Mouse (Mus musculus): ENCODE measurements around the gene Adgb. TPM values are rescaled to one million over a fixed set of nuclear protein-coding genes. Genes with fewer than 3 reads are reported as not detected.

Adgb gene
- polyA plus RNA-seq, 1 experiment from 2014 or later: 0.07 TPM

DNA sequence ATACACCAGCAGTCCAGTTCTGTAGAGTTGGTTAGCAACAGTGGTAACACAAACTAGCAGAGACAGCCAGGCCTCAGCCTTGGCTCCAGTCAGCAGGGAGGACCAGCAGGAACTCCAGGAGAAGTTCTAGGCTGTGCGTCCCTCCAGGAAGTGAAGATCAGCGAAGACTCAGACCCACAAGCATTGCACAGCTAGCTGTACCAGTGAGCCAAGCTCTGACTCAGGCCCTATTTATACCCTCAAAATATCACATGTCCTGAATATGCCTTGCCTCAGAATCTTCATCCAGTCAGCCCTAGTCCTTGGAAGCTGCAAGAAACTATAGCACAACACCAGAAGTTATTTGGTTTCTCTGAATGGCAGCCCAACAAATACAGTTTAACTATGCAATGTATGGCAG lies 146.6 kb downstream of the Adgb start:
- Histone ChIP-seq H3K4me3 (no peak overlapping the region), H3K27me3 (no peaks in the 10 kb centered on the region), H3K4me2 (no peak overlapping the region), H3K36me3 (no peaks in the 10 kb centered on the region), H3K9ac (no peak overlapping the region), H3K9me3 (no peaks in the 10 kb centered on the region), H3K4me1 (peaks cover 5% of the 10 kb centered on the region), H3K27ac (no peak overlapping the region)
- ATAC-seq (ENCODE audit: insufficient number of reproducible peaks, insufficient read depth, low FRiP score, low TSS enrichment, low read depth): no peak
- 91% methylated on average over 2 of the region's 2 CpGs for WGBS

DNA sequence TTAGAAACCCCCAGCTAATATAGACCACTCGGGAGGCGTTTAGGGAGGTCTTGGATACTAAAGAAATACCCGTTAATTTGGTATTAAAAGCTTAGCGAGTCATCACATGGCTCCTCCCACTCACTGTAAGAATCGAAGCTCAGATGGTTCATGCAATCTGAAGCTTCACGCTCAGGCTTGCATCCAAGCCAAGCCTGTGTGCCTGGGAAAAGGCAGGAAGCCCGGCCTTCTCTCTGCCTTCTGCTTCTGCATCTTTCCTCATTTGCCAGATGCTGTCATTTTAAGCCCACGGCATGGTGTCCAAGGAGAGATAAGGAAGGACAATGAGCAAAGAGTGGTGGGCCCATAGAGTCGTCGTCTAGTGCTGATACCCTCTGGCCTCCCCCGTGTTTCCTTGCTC lies 149.2 kb downstream of the Adgb start:
- Histone ChIP-seq H3K4me1 (peaks cover 7% of the 10 kb centered on the region), H3K9ac (no peak overlapping the region), H3K9me3 (no peaks in the 10 kb centered on the region), H3K27ac (no peak overlapping the region), H3K27me3 (no peaks in the 10 kb centered on the region), H3K4me2 (no peak overlapping the region), H3K4me3 (no peak overlapping the region), H3K36me3 (no peaks in the 10 kb centered on the region)
- ATAC-seq (ENCODE audit: insufficient number of reproducible peaks, insufficient read depth, low FRiP score, low TSS enrichment, low read depth): no peak
- WGBS: 80% methylated on average over 11 of the region's 11 CpGs

DNA sequence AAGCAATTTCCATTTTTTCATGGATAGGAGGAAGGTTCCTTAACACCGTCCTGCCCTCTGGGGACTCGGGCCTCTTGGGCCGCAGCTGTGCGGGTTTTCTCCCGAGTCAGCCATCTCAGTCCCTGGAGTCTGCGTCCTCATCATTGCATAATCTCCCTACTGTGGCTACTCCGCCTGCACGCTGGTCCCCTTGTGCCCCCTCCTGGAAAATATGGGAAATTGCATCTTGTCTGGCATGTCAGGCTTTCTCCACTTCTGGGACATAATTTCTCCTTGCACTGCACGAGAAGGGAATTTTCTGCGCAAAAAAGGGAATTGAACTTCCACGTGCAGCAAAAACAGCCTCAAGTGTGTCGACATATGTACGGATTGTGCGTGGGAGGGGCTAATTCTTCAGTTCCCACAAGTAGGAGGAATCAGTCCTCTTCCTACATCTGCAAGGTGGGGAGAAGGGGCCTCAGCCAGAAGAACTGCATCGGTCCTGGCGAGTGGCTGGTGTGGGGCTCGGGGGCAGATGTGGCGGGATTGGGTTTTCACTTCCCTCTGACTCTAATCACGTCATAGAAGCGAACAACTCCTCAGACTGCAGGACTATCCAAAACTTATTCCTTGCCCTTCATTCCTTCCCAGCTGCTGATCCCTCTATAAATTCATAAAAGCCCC lies 150.9 kb downstream of the Adgb start:
- H3K27ac ChIP-seq: no peak overlapping the region
- 5% methylated on average over 20 of the region's 20 CpGs for WGBS
- no peaks in the 10 kb centered on the region for H3K36me3 ChIP-seq
- no peaks in the 10 kb centered on the region for H3K27me3 ChIP-seq
- peak overlapping the region; percentile 59 for H3K4me2 ChIP-seq
- ATAC-seq (ENCODE audit: insufficient number of reproducible peaks, insufficient read depth, low FRiP score, low TSS enrichment, low read depth): peak; percentile 70
- H3K9ac ChIP-seq: no peak overlapping the region
- H3K9me3 ChIP-seq: no peaks in the 10 kb centered on the region
- H3K4me1 ChIP-seq: peaks cover 7% of the 10 kb centered on the region
- H3K4me3 ChIP-seq: peak overlapping the region; percentile 33

DNA sequence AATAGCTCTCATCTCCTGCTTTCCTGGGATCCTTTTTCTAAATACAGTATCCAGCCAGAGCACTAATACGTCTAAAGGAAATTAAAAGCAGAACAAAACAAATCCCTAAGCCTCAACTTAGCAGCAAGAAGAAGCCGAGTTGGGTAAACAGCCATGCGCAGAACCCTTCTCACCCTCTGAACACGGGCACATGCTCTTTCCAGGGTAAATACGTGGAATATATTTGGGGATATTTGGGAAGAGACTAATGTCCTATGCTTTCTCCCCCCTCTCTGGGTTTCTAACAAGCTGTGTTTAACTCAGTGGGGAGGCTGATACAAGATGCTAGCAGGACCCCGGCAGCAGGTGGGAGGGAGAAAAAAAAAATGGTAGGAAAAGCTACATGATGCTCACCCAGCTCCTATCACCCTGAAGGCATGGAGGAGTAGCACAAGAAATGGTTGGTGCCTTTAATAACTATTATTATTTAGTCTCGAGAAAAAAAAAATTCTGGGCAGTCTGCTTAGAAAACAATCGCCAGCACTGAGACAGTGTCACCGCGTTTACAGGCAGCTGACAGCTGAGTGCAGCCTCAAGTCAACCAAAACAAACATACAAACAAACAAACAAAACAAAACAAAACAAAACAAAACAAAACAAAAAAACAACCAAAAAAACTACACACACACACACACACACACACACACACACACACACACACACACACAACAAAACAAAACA lies 151.6 kb downstream of the Adgb start:
- Histone ChIP-seq H3K4me3 (peak overlapping the region; percentile 33), H3K4me2 (peak overlapping the region; percentile 59)
- ATAC-seq (ENCODE audit: insufficient number of reproducible peaks, insufficient read depth, low FRiP score, low TSS enrichment, low read depth): no peak

DNA sequence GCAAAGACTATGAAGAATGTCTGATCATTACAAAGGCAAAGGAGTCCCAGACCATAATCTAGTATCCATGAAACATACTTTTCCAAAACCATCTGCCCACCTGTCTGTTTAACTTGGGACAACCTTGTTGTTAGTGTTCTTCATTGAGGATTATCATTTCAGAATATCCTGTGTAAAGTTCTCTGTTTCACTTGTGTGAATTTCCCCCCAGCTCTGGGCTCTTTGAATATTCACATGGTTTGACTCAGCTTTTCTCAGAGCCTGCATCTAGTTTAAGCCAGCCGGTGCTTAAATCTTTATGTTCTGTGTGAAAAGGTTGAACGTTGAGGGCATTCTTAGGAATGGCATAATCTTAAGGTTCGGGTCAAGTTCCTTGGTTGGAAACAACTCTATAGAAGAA lies 154.0 kb downstream of the Adgb start:
- Histone ChIP-seq H3K9ac (no peak overlapping the region), H3K27me3 (no peaks in the 10 kb centered on the region), H3K27ac (no peak overlapping the region), H3K4me2 (no peak overlapping the region), H3K9me3 (no peaks in the 10 kb centered on the region), H3K36me3 (no peaks in the 10 kb centered on the region), H3K4me3 (no peak overlapping the region), H3K4me1 (peaks cover 7% of the 10 kb centered on the region)
- 80% methylated on average over 3 of the region's 3 CpGs for WGBS
- ATAC-seq (ENCODE audit: insufficient number of reproducible peaks, insufficient read depth, low FRiP score, low TSS enrichment, low read depth): no peak

More for the DNA sequence above, 151.6 kb downstream of the Adgb start:
- 24% methylated on average over 10 of the region's 10 CpGs for WGBS
- Histone ChIP-seq H3K27ac (no peak overlapping the region), H3K9me3 (no peaks in the 10 kb centered on the region), H3K27me3 (no peaks in the 10 kb centered on the region), H3K4me1 (peaks cover 7% of the 10 kb centered on the region), H3K36me3 (no peaks in the 10 kb centered on the region), H3K9ac (no peak overlapping the region)

- no peaks in the 10 kb centered on the region for H3K27me3 ChIP-seq
- no peak overlapping the region for H3K4me3 ChIP-seq
- H3K4me1 ChIP-seq: peaks cover 3% of the 10 kb centered on the region; the same call in 1 of the 2 replicates
- H3K27ac ChIP-seq: no peak overlapping the region
- no peak overlapping the region for H3K9ac ChIP-seq
- H3K9me3 ChIP-seq: no peaks in the 10 kb centered on the region
- WGBS: 89% methylated on average over 2 of the region's 2 CpGs
- no peak overlapping the region for H3K4me2 ChIP-seq
- H3K36me3 ChIP-seq: no peaks in the 10 kb centered on the region
- ATAC-seq (ENCODE audit: insufficient number of reproducible peaks, insufficient read depth, low FRiP score, low TSS enrichment, low read depth): no peak
Measured at GRCm38 (mm10) chr10:10315631-10316030, 156.5 kb downstream of the Adgb start.

DNA sequence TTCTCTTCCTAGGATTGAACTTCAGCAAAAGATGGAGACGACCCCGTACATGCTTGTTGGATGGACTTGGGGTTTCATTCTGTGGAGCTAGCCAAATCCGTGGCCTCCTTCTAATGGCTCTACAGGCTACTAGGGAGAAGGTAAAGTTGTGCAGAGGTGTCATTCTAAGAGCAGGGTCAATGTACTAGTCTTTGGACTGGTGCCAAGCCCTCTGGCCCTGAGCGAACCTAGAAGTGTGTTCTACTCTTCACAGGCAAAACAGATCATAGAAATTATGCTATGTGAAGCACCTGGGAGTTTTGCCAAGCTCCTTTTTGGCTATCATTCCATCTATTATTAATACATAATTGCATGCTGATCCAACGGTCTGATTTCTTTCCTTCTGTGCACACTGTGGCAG lies 157.6 kb downstream of the Adgb start:
- no peak for ATAC-seq (ENCODE audit: insufficient number of reproducible peaks, insufficient read depth, low FRiP score, low TSS enrichment, low read depth)
- H3K4me2 ChIP-seq: no peak overlapping the region

GRCm38 (mm10) chr10:10309877-10310426 lies 162.2 kb downstream of the Adgb start:
- H3K4me2 ChIP-seq: no peak overlapping the region
- H3K36me3 ChIP-seq: no peaks in the 10 kb centered on the region
- no peak overlapping the region for H3K4me3 ChIP-seq
- H3K9ac ChIP-seq: no peak overlapping the region
- no peak for ATAC-seq (ENCODE audit: insufficient number of reproducible peaks, insufficient read depth, low FRiP score, low TSS enrichment, low read depth)
- no peaks in the 10 kb centered on the region for H3K4me1 ChIP-seq
- H3K9me3 ChIP-seq: no peaks in the 10 kb centered on the region
- H3K27ac ChIP-seq: no peak overlapping the region
- WGBS: 76% methylated on average over 8 of the region's 8 CpGs
- H3K27me3 ChIP-seq: no peaks in the 10 kb centered on the region

More for the DNA sequence above, 157.6 kb downstream of the Adgb start:
- Histone ChIP-seq H3K36me3 (no peaks in the 10 kb centered on the region), H3K27ac (no peak overlapping the region), H3K9ac (no peak overlapping the region), H3K27me3 (no peaks in the 10 kb centered on the region), H3K9me3 (no peaks in the 10 kb centered on the region), H3K4me3 (no peak overlapping the region), H3K4me1 (no peaks in the 10 kb centered on the region)
- 78% methylated on average over 5 of the region's 5 CpGs for WGBS

DNA sequence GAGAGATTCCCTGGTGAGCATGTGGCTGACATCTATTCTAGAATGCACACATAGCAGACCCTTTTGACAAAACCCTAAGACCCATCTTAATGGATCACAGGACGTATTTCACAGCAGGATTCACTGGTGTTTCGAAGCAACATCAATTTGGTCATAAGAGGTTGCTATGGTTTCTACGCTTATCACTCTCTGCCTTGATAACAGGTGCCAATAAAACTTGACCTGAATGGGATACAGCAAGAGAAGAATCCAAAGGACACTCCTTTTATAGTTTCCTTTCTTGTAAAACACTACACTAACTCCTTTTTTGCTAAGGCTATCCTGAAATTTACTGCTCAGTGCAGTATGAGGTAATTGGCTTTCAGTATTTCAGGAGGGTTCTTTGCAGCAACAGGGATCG lies 163.1 kb downstream of the Adgb start:
- Histone ChIP-seq H3K27me3 (no peaks in the 10 kb centered on the region), H3K27ac (no peak overlapping the region), H3K4me2 (no peak overlapping the region), H3K9me3 (no peaks in the 10 kb centered on the region), H3K4me1 (no peaks in the 10 kb centered on the region), H3K36me3 (no peaks in the 10 kb centered on the region), H3K9ac (no peak overlapping the region), H3K4me3 (no peak overlapping the region)
- 90% methylated on average over 4 of the region's 4 CpGs for WGBS
- no peak for ATAC-seq (ENCODE audit: insufficient number of reproducible peaks, insufficient read depth, low FRiP score, low TSS enrichment, low read depth)

- no peak overlapping the region for H3K4me2 ChIP-seq
- H3K27ac ChIP-seq: no peak overlapping the region
- no peaks in the 10 kb centered on the region for H3K36me3 ChIP-seq
- no peak overlapping the region for H3K4me3 ChIP-seq
- no peaks in the 10 kb centered on the region for H3K27me3 ChIP-seq
- H3K9me3 ChIP-seq: no peaks in the 10 kb centered on the region
- H3K9ac ChIP-seq: no peak overlapping the region
- ATAC-seq (ENCODE audit: insufficient number of reproducible peaks, insufficient read depth, low FRiP score, low TSS enrichment, low read depth): no peak
- no peaks in the 10 kb centered on the region for H3K4me1 ChIP-seq
- WGBS: 76% methylated on average over 5 of the region's 5 CpGs
Measured at GRCm38 (mm10) chr10:10307384-10307783, 164.7 kb downstream of the Adgb start.

DNA sequence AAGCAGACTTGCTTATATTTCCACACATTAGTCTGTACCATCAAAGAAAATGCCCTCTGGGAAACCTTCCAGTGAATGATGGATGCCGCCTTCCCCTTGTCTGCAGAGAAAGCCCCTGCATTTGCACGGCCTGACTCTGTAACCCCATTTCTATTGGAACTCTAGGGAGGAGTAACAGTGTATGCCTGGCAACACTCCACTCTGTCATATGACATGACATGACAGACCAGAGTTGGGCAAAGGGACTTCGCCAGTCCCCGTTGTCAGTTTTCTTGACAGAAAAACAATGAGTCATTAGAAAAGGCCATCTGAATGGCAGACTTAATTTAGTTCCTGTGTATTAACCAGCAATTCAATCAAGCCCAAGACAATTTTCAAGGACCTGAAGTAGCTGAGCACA lies 167.8 kb downstream of the Adgb start:
- H3K9me3 ChIP-seq: no peaks in the 10 kb centered on the region
- H3K36me3 ChIP-seq: no peaks in the 10 kb centered on the region
- no peaks in the 10 kb centered on the region for H3K27me3 ChIP-seq
- no peak overlapping the region for H3K4me2 ChIP-seq
- H3K4me3 ChIP-seq: no peak overlapping the region
- no peak overlapping the region for H3K9ac ChIP-seq
- 0 out of 2 replicates have a peak, but pooled peaks cover 6% of the 10 kb centered on the region for H3K4me1 ChIP-seq
- no peak overlapping the region for H3K27ac ChIP-seq
- WGBS: 74% methylated on average over 4 of the region's 4 CpGs
- no peak for ATAC-seq (ENCODE audit: insufficient number of reproducible peaks, insufficient read depth, low FRiP score, low TSS enrichment, low read depth)

GRCm38 (mm10) chr10:10301692-10302091 lies 170.4 kb downstream of the Adgb start:
- H3K27ac ChIP-seq: no peak overlapping the region
- WGBS: 31% methylated on average over 4 of the region's 4 CpGs

More at GRCm38 (mm10) chr10:10301692-10302091, 170.4 kb downstream of the Adgb start:
- Histone ChIP-seq H3K9me3 (no peaks in the 10 kb centered on the region), H3K4me3 (no peak overlapping the region), H3K27me3 (no peaks in the 10 kb centered on the region), H3K4me2 (no peak overlapping the region), H3K9ac (no peak overlapping the region), H3K36me3 (no peaks in the 10 kb centered on the region), H3K4me1 (0 out of 2 replicates have a peak, but pooled peaks cover 6% of the 10 kb centered on the region)
- no peak for ATAC-seq (ENCODE audit: insufficient number of reproducible peaks, insufficient read depth, low FRiP score, low TSS enrichment, low read depth)
